Mouse (Mus musculus): ENCODE measurements at regions not wholly inside any gene's neighbourhood (a gene's known extent, or its start where the extent isn't known, plus 50 kb on each side); places are given as distances from the start of the nearest gene placed in this dataset.

- no peak overlapping the region for H3K27ac ChIP-seq (ENCODE audit: low read length)
- WGBS: 37% methylated on average over 16 of the region's 16 CpGs
- no peaks in the 10 kb centered on the region for H3K4me1 ChIP-seq (ENCODE audit: control insufficient read depth, insufficient read depth, low read length)
- no peaks in the 10 kb centered on the region for H3K36me3 ChIP-seq (ENCODE audit: control insufficient read depth, insufficient read depth, low read length)
- no peaks in the 10 kb centered on the region for H3K9me3 ChIP-seq (ENCODE audit: control insufficient read depth, low read depth, low read length)
- no peak overlapping the region for H3K4me2 ChIP-seq (replicated peaks; ENCODE audit: low read depth, low read length)
- H3K27me3 ChIP-seq (ENCODE audit: control insufficient read depth, insufficient read depth, low read length): no peaks in the 10 kb centered on the region
- H3K9ac ChIP-seq (replicated peaks; ENCODE audit: low read depth, low read length): no peak overlapping the region
- no peak overlapping the region for H3K4me3 ChIP-seq (ENCODE audit: low read depth, low read length)
- ATAC-seq (ENCODE audit: insufficient number of reproducible peaks, insufficient read depth, low FRiP score, low read depth): no peak
Measured at GRCm38 (mm10) chr1:193626924-193627849, 257.1 kb upstream of the Camk1g start.

- Histone ChIP-seq H3K27me3 (ENCODE audit: control insufficient read depth, insufficient read depth, low read length) (no peaks in the 10 kb centered on the region), H3K4me1 (ENCODE audit: control insufficient read depth, insufficient read depth, low read length) (no peaks in the 10 kb centered on the region), H3K27ac (ENCODE audit: low read length) (no peak overlapping the region), H3K4me3 (ENCODE audit: low read depth, low read length) (no peak overlapping the region), H3K9me3 (ENCODE audit: control insufficient read depth, low read depth, low read length) (no peaks in the 10 kb centered on the region), H3K9ac (replicated peaks; ENCODE audit: low read depth, low read length) (no peak overlapping the region), H3K4me2 (replicated peaks; ENCODE audit: low read depth, low read length) (no peak overlapping the region), H3K36me3 (ENCODE audit: control insufficient read depth, insufficient read depth, low read length) (no peaks in the 10 kb centered on the region)
- ATAC-seq (ENCODE audit: insufficient number of reproducible peaks, insufficient read depth, low FRiP score, low read depth): no peak
- 12% methylated on average over 9 of the region's 9 CpGs for WGBS
Measured at GRCm38 (mm10) chr1:193625101-193625956, 255.2 kb upstream of the Camk1g start.

- Histone ChIP-seq H3K9ac (replicated peaks; ENCODE audit: low read depth, low read length) (no peak overlapping the region), H3K36me3 (ENCODE audit: control insufficient read depth, insufficient read depth, low read length) (no peaks in the 10 kb centered on the region)
- 87% methylated on average over 3 of the region's 3 CpGs for WGBS
Measured at GRCm38 (mm10) chr1:193623571-193623970, 253.5 kb upstream of the Camk1g start.

GRCm38 (mm10) chr1:193618250-193618649 is 248.2 kb upstream of the Camk1g start:
- Histone ChIP-seq H3K9ac (replicated peaks; ENCODE audit: low read depth, low read length) (no peak overlapping the region), H3K4me3 (ENCODE audit: low read depth, low read length) (no peak overlapping the region), H3K4me1 (ENCODE audit: control insufficient read depth, insufficient read depth, low read length) (no peaks in the 10 kb centered on the region), H3K27ac (ENCODE audit: low read length) (no peak overlapping the region), H3K9me3 (ENCODE audit: control insufficient read depth, low read depth, low read length) (no peaks in the 10 kb centered on the region), H3K4me2 (replicated peaks; ENCODE audit: low read depth, low read length) (no peak overlapping the region), H3K27me3 (ENCODE audit: control insufficient read depth, insufficient read depth, low read length) (no peaks in the 10 kb centered on the region), H3K36me3 (ENCODE audit: control insufficient read depth, insufficient read depth, low read length) (no peaks in the 10 kb centered on the region)
- WGBS: 64% methylated on average over 8 of the region's 8 CpGs
- ATAC-seq (ENCODE audit: insufficient number of reproducible peaks, insufficient read depth, low FRiP score, low read depth): no peak

More at GRCm38 (mm10) chr1:193623571-193623970, 253.5 kb upstream of the Camk1g start:
- Histone ChIP-seq H3K27ac (ENCODE audit: low read length) (no peak overlapping the region), H3K4me2 (replicated peaks; ENCODE audit: low read depth, low read length) (no peak overlapping the region), H3K9me3 (ENCODE audit: control insufficient read depth, low read depth, low read length) (no peaks in the 10 kb centered on the region), H3K4me3 (ENCODE audit: low read depth, low read length) (no peak overlapping the region), H3K27me3 (ENCODE audit: control insufficient read depth, insufficient read depth, low read length) (no peaks in the 10 kb centered on the region), H3K4me1 (ENCODE audit: control insufficient read depth, insufficient read depth, low read length) (no peaks in the 10 kb centered on the region)
- ATAC-seq (ENCODE audit: insufficient number of reproducible peaks, insufficient read depth, low FRiP score, low read depth): no peak

- 55% methylated on average over 4 of the region's 4 CpGs for WGBS
- Histone ChIP-seq H3K27me3 (ENCODE audit: control insufficient read depth, insufficient read depth, low read length) (no peaks in the 10 kb centered on the region), H3K9me3 (ENCODE audit: control insufficient read depth, low read depth, low read length) (no peaks in the 10 kb centered on the region), H3K4me1 (ENCODE audit: control insufficient read depth, insufficient read depth, low read length) (no peaks in the 10 kb centered on the region), H3K36me3 (ENCODE audit: control insufficient read depth, insufficient read depth, low read length) (no peaks in the 10 kb centered on the region), H3K4me2 (replicated peaks; ENCODE audit: low read depth, low read length) (no peak overlapping the region), H3K9ac (replicated peaks; ENCODE audit: low read depth, low read length) (no peak overlapping the region), H3K27ac (ENCODE audit: low read length) (no peak overlapping the region), H3K4me3 (ENCODE audit: low read depth, low read length) (no peak overlapping the region)
- ATAC-seq (ENCODE audit: insufficient number of reproducible peaks, insufficient read depth, low FRiP score, low read depth): no peak
Measured at GRCm38 (mm10) chr1:193610471-193610870, 240.4 kb upstream of the Camk1g start.

- no peaks in the 10 kb centered on the region for H3K36me3 ChIP-seq (ENCODE audit: control insufficient read depth, insufficient read depth, low read length)
- no peaks in the 10 kb centered on the region for H3K4me1 ChIP-seq (ENCODE audit: control insufficient read depth, insufficient read depth, low read length)
- ATAC-seq (ENCODE audit: insufficient number of reproducible peaks, insufficient read depth, low FRiP score, low read depth): no peak
- WGBS: 55% methylated on average over 4 of the region's 4 CpGs
- H3K9me3 ChIP-seq (ENCODE audit: control insufficient read depth, low read depth, low read length): no peaks in the 10 kb centered on the region
- no peak overlapping the region for H3K27ac ChIP-seq (ENCODE audit: low read length)
- no peaks in the 10 kb centered on the region for H3K27me3 ChIP-seq (ENCODE audit: control insufficient read depth, insufficient read depth, low read length)
- no peak overlapping the region for H3K4me3 ChIP-seq (ENCODE audit: low read depth, low read length)
- H3K4me2 ChIP-seq (replicated peaks; ENCODE audit: low read depth, low read length): no peak overlapping the region
- no peak overlapping the region for H3K9ac ChIP-seq (replicated peaks; ENCODE audit: low read depth, low read length)
Measured at GRCm38 (mm10) chr1:193599895-193600294, 229.8 kb upstream of the Camk1g start.

GRCm38 (mm10) chr1:193599163-193599562 is 229.1 kb upstream of the Camk1g start:
- Histone ChIP-seq H3K4me2 (replicated peaks; ENCODE audit: low read depth, low read length) (no peak overlapping the region), H3K4me1 (ENCODE audit: control insufficient read depth, insufficient read depth, low read length) (no peaks in the 10 kb centered on the region), H3K36me3 (ENCODE audit: control insufficient read depth, insufficient read depth, low read length) (no peaks in the 10 kb centered on the region), H3K27ac (ENCODE audit: low read length) (no peak overlapping the region), H3K4me3 (ENCODE audit: low read depth, low read length) (no peak overlapping the region), H3K9me3 (ENCODE audit: control insufficient read depth, low read depth, low read length) (no peaks in the 10 kb centered on the region), H3K27me3 (ENCODE audit: control insufficient read depth, insufficient read depth, low read length) (no peaks in the 10 kb centered on the region), H3K9ac (replicated peaks; ENCODE audit: low read depth, low read length) (no peak overlapping the region)
- WGBS: 37% methylated on average over 1 of the region's 1 CpGs
- no peak for ATAC-seq (ENCODE audit: insufficient number of reproducible peaks, insufficient read depth, low FRiP score, low read depth)

GRCm38 (mm10) chr1:193590301-193590829 is 220.3 kb upstream of the Camk1g start:
- no peak for ATAC-seq (ENCODE audit: insufficient number of reproducible peaks, insufficient read depth, low FRiP score, low read depth)
- Histone ChIP-seq H3K4me2 (replicated peaks; ENCODE audit: low read depth, low read length) (no peak overlapping the region), H3K9ac (replicated peaks; ENCODE audit: low read depth, low read length) (no peak overlapping the region), H3K4me3 (ENCODE audit: low read depth, low read length) (no peak overlapping the region), H3K27ac (ENCODE audit: low read length) (no peak overlapping the region), H3K9me3 (ENCODE audit: control insufficient read depth, low read depth, low read length) (no peaks in the 10 kb centered on the region), H3K4me1 (ENCODE audit: control insufficient read depth, insufficient read depth, low read length) (0 out of 2 replicates have a peak, but pooled peaks cover 4% of the 10 kb centered on the region), H3K27me3 (ENCODE audit: control insufficient read depth, insufficient read depth, low read length) (no peaks in the 10 kb centered on the region), H3K36me3 (ENCODE audit: control insufficient read depth, insufficient read depth, low read length) (no peaks in the 10 kb centered on the region)
- WGBS: 42% methylated on average over 5 of the region's 5 CpGs

Measured in stomach, embryonic 14.5 days (tissue).